Mouse (Mus musculus): ENCODE measurements around the gene Pde1b.
A peak's percentile ranks its signal among the peaks of the same experiment; 100 is the strongest.

DNA sequence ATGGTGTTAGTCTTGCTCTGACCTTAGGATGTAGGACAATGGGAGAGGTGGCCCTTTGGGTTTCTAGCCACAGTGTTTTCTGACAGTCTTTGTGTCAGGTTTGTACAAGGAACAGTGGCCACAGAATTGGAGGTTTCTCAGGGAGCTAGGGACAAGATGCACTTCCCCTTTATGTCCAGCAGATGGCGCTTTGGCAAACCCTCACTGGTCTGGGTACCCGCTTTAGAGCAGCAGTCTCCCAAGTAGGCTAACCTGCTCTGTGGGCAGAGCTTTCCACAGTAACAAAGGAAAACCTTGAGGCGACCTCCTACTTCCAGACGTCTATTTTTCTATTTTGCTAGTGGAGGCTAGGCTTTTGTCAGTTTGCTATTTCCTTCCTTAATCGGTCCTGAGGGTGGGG is 27.5 kb downstream of the Pde1b start:
- TF ChIP-seq CTCF (IDR thresholded peaks at IDR 0.05; ENCODE audit: low read depth) (peak; percentile 92), EP300 (IDR thresholded peaks at IDR 0.05; ENCODE audit: low read depth) (no peak)
